Mouse (Mus musculus) lung, embryonic 16.5 days (tissue): ENCODE measurements at regions not wholly inside any gene's neighbourhood (a gene's known extent, or its start where the extent isn't known, plus 50 kb on each side); places are given as distances from the start of the nearest gene placed in this dataset.

Experiments
- ATAC-seq: fragments of 200-750 bp; cut with Nextera tagmentation; 2 replicates; pipeline ENCODE4 v1.8.0; 2017; ENCODE audit warnings: low read depth, mild to moderate bottlenecking, moderate library complexity
- H3K27ac ChIP-seq: fragments of 300-500 bp; sonication (generic); 2 replicates; pipeline ENCODE4 v1.5.1; 2014; ENCODE audit warnings: mild to moderate bottlenecking, control low read depth, low read length
- H3K27me3 ChIP-seq: fragments of 300-500 bp; sonication (generic); 2 replicates; pipeline ENCODE4 v1.6.1; 2014; ENCODE audit warnings: low read depth, low read length, mixed read lengths; ENCODE audit not compliant: control insufficient read depth, insufficient read depth
- H3K36me3 ChIP-seq: fragments of 300-500 bp; sonication (generic); 2 replicates; pipeline ENCODE4 v1.6.1; 2014; ENCODE audit warnings: low read length; ENCODE audit not compliant: control insufficient read depth, insufficient read depth
- H3K4me1 ChIP-seq: fragments of 300-500 bp; sonication (generic); replicated peaks from 2 replicates; pipeline ENCODE4 v1.6.1; 2014; ENCODE audit warnings: low read length, mixed read lengths; ENCODE audit not compliant: control insufficient read depth, insufficient read depth
- H3K4me2 ChIP-seq: fragments of 300-500 bp; sonication (generic); 2 replicates; pipeline ENCODE4 v1.6.1; 2014; ENCODE audit warnings: low read depth, low read length, control low read depth
- H3K4me3 ChIP-seq: fragments of 300-500 bp; sonication (generic); 2 replicates; pipeline ENCODE4 v1.5.1; 2014; ENCODE audit warnings: mild to moderate bottlenecking, low read length, control low read depth
- H3K9ac ChIP-seq: fragments of 300-500 bp; sonication (generic); 2 replicates; pipeline ENCODE4 v1.6.1; 2014; ENCODE audit warnings: low read length, control low read depth
- H3K9me3 ChIP-seq: fragments of 300-500 bp; sonication (generic); 2 replicates; pipeline ENCODE4 v1.6.1; 2016; ENCODE audit warnings: low read length; ENCODE audit not compliant: control insufficient read depth
- WGBS: fragments of 180-500 bp; shearing (Covaris S2); extraction: QIAGEN DNeasy Blood & Tissue Kit; methylation state at CpG from one replicate; pipeline ENCODE4 v1.1.7; 2014; 5-methylcytosine and 5-hydroxymethylcytosine counted together

- Histone ChIP-seq H3K4me2 (no peak overlapping the region), H3K4me1 (no peaks in the 10 kb centered on the region), H3K9ac (no peak overlapping the region), H3K36me3 (no peaks in the 10 kb centered on the region), H3K4me3 (no peak overlapping the region), H3K9me3 (no peaks in the 10 kb centered on the region), H3K27ac (no peak overlapping the region), H3K27me3 (no peaks in the 10 kb centered on the region)
- no peak for ATAC-seq
- 50% methylated on average over 3 of the region's 3 CpGs for WGBS
These were observed 453.1 kb upstream of the Hs6st1 start for GRCm38 (mm10) chr1:35615131-35615530.

GRCm38 (mm10) chr1:35619476-35619875 is 448.7 kb upstream of the Hs6st1 start:
- no peak for ATAC-seq

GRCm38 (mm10) chr1:35642595-35642994 is 425.6 kb upstream of the Hs6st1 start:
- H3K9me3 ChIP-seq: no peaks in the 10 kb centered on the region
- 28% methylated on average over 7 of the region's 7 CpGs for WGBS
- H3K4me3 ChIP-seq: no peak overlapping the region
- no peaks in the 10 kb centered on the region for H3K36me3 ChIP-seq
- no peaks in the 10 kb centered on the region for H3K4me1 ChIP-seq
- H3K27ac ChIP-seq: no peak overlapping the region
- H3K27me3 ChIP-seq: no peaks in the 10 kb centered on the region
- no peak overlapping the region for H3K4me2 ChIP-seq
- no peak overlapping the region for H3K9ac ChIP-seq
- ATAC-seq: no peak

More at GRCm38 (mm10) chr1:35619476-35619875, 448.7 kb upstream of the Hs6st1 start:
- no peaks in the 10 kb centered on the region for H3K27me3 ChIP-seq
- no peak overlapping the region for H3K27ac ChIP-seq
- no peak overlapping the region for H3K4me2 ChIP-seq
- no peaks in the 10 kb centered on the region for H3K36me3 ChIP-seq
- WGBS: 74% methylated on average over 4 of the region's 4 CpGs
- H3K9me3 ChIP-seq: no peaks in the 10 kb centered on the region
- no peak overlapping the region for H3K9ac ChIP-seq
- no peaks in the 10 kb centered on the region for H3K4me1 ChIP-seq
- no peak overlapping the region for H3K4me3 ChIP-seq

GRCm38 (mm10) chr1:35653119-35653956 is 414.9 kb upstream of the Hs6st1 start:
- Histone ChIP-seq H3K36me3 (no peaks in the 10 kb centered on the region), H3K4me1 (no peaks in the 10 kb centered on the region), H3K27me3 (no peaks in the 10 kb centered on the region), H3K27ac (no peak overlapping the region), H3K9ac (no peak overlapping the region), H3K4me2 (no peak overlapping the region), H3K4me3 (no peak overlapping the region), H3K9me3 (no peaks in the 10 kb centered on the region)
- 66% methylated on average over 13 of the region's 13 CpGs for WGBS
- ATAC-seq: no peak

GRCm38 (mm10) chr1:35663006-35663405 is 405.2 kb upstream of the Hs6st1 start:
- Histone ChIP-seq H3K27ac (no peak overlapping the region), H3K9ac (no peak overlapping the region), H3K4me2 (no peak overlapping the region), H3K27me3 (no peaks in the 10 kb centered on the region), H3K9me3 (no peaks in the 10 kb centered on the region), H3K36me3 (no peaks in the 10 kb centered on the region), H3K4me1 (no peaks in the 10 kb centered on the region), H3K4me3 (no peak overlapping the region)
- WGBS: 92% methylated on average over 4 of the region's 4 CpGs
- no peak for ATAC-seq

- H3K4me2 ChIP-seq: no peak overlapping the region
- no peaks in the 10 kb centered on the region for H3K36me3 ChIP-seq
- no peaks in the 10 kb centered on the region for H3K9me3 ChIP-seq
- H3K9ac ChIP-seq: no peak overlapping the region
- no peak for ATAC-seq
- 80% methylated on average over 4 of the region's 4 CpGs for WGBS
- no peaks in the 10 kb centered on the region for H3K4me1 ChIP-seq
- no peaks in the 10 kb centered on the region for H3K27me3 ChIP-seq
- no peak overlapping the region for H3K4me3 ChIP-seq
- H3K27ac ChIP-seq: no peak overlapping the region
These were observed 394.7 kb upstream of the Hs6st1 start for GRCm38 (mm10) chr1:35673524-35673923.

GRCm38 (mm10) chr1:35673992-35674391 is 394.2 kb upstream of the Hs6st1 start:
- Histone ChIP-seq H3K27me3 (no peaks in the 10 kb centered on the region), H3K4me1 (no peaks in the 10 kb centered on the region), H3K36me3 (no peaks in the 10 kb centered on the region), H3K9ac (no peak overlapping the region), H3K27ac (no peak overlapping the region), H3K4me3 (no peak overlapping the region), H3K9me3 (no peaks in the 10 kb centered on the region), H3K4me2 (no peak overlapping the region)
- 92% methylated on average over 1 of the region's 1 CpGs for WGBS
- no peak for ATAC-seq

GRCm38 (mm10) chr1:35682511-35682949 is 385.7 kb upstream of the Hs6st1 start:
- ATAC-seq: no peak
- Histone ChIP-seq H3K27me3 (no peaks in the 10 kb centered on the region), H3K27ac (no peak overlapping the region), H3K9me3 (no peaks in the 10 kb centered on the region), H3K4me1 (no peaks in the 10 kb centered on the region), H3K4me2 (no peak overlapping the region), H3K4me3 (no peak overlapping the region), H3K9ac (no peak overlapping the region), H3K36me3 (no peaks in the 10 kb centered on the region)
- WGBS: 55% methylated on average over 8 of the region's 8 CpGs

GRCm38 (mm10) chr1:35685651-35686050 is 382.5 kb upstream of the Hs6st1 start:
- no peak for ATAC-seq

More at GRCm38 (mm10) chr1:35685651-35686050, 382.5 kb upstream of the Hs6st1 start:
- H3K4me2 ChIP-seq: no peak overlapping the region
- H3K27ac ChIP-seq: no peak overlapping the region
- H3K9ac ChIP-seq: no peak overlapping the region
- no peak overlapping the region for H3K4me3 ChIP-seq
- H3K27me3 ChIP-seq: no peaks in the 10 kb centered on the region
- no peaks in the 10 kb centered on the region for H3K9me3 ChIP-seq
- no peaks in the 10 kb centered on the region for H3K36me3 ChIP-seq
- 30% methylated on average over 6 of the region's 6 CpGs for WGBS
- no peaks in the 10 kb centered on the region for H3K4me1 ChIP-seq
